Mouse (Mus musculus) stomach, embryonic 16.5 days (tissue): ENCODE measurements around the gene Trabd. TPM values are rescaled to one million over a fixed set of nuclear protein-coding genes. Genes with fewer than 3 reads are reported as not detected.

Source experiments
- ATAC-seq: fragments of 200-750 bp; cut with Nextera tagmentation; 2 replicates; pipeline ENCODE4 v1.8.0; 2017; ENCODE audit warnings: moderate number of reproducible peaks, moderate TSS enrichment; ENCODE audit not compliant: insufficient read depth, low FRiP score
- H3K27ac ChIP-seq: fragments of 300-500 bp; sonication (generic); 2 replicates; pipeline ENCODE4 v1.5.1; 2014; ENCODE audit warnings: low read length
- H3K27me3 ChIP-seq: fragments of 300-500 bp; sonication (generic); 2 replicates; pipeline ENCODE4 v1.6.1; 2014; ENCODE audit warnings: low read length, control low read depth, mixed read lengths; ENCODE audit not compliant: control insufficient read depth, insufficient read depth
- H3K36me3 ChIP-seq: fragments of 300-500 bp; sonication (generic); 2 replicates; pipeline ENCODE4 v1.6.1; 2014; ENCODE audit warnings: low read length; ENCODE audit not compliant: control insufficient read depth, insufficient read depth
- H3K4me1 ChIP-seq: fragments of 300-500 bp; sonication (generic); 2 replicates; pipeline ENCODE4 v1.6.1; 2014; ENCODE audit warnings: low read length, control low read depth, mixed read lengths; ENCODE audit not compliant: control insufficient read depth, insufficient read depth
- H3K4me2 ChIP-seq: fragments of 300-500 bp; sonication (generic); 2 replicates; pipeline ENCODE4 v1.6.1; 2014; ENCODE audit warnings: low read depth, low read length, mixed read lengths
- H3K4me3 ChIP-seq: fragments of 300-500 bp; sonication (generic); replicated peaks from 2 replicates; pipeline ENCODE4 v1.5.1; 2014; ENCODE audit warnings: mild to moderate bottlenecking, low read length
- H3K9ac ChIP-seq: fragments of 300-500 bp; sonication (generic); 2 replicates; pipeline ENCODE4 v1.6.1; 2014; ENCODE audit warnings: low read length
- H3K9me3 ChIP-seq: fragments of 300-500 bp; sonication (generic); replicated peaks from 2 replicates; pipeline ENCODE4 v1.6.1; 2016; ENCODE audit warnings: low read length, control low read depth; ENCODE audit not compliant: control insufficient read depth
- WGBS: fragments of 180-500 bp; shearing (Covaris S2); extraction: QIAGEN DNeasy Blood & Tissue Kit; methylation state at CpG from one replicate; pipeline ENCODE4 v1.1.7; 2014; 5-methylcytosine and 5-hydroxymethylcytosine counted together
- polyA plus RNA-seq: library from polyadenylated mRNA; unstranded; fragments of >200 nt; fragmentation: Nextera tagmentation; extraction: Ambion mirVana; gene quantifications from 2 replicates; pipeline ENCODE4 v1.2.1, GENCODE M21; 2015

The Trabd gene
- polyA plus RNA-seq, 1 experiment from 2014 or later, result 59.9 TPM

DNA sequence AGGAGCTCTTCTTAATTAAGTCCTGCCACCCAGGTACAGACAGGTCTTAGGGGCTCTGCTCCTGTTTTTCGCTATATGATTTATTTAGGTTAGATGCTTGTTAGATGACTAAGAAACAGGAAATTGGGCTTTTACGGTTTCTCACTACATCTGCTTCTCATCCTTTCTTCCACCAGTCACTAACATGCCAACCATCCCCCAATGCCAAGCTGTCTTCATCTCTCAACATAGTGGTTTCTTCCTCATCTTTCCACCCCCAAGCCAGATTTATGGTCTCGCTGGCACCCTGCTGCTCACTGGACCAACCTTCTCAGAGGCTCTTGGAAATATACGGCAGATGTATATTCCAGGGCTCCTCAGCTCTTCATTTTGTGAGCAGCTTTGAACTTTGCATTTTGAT is 15.7 kb downstream of the Trabd start:
- H3K27me3 ChIP-seq, result no peaks in the 10 kb centered on the region
- H3K9ac ChIP-seq, result no peak overlapping the region
- H3K4me1 ChIP-seq, result peaks cover 15% of the 10 kb centered on the region
- 74% methylated on average over 4 of the region's 4 CpGs for WGBS
- peaks cover 25% of the 10 kb centered on the region for H3K36me3 ChIP-seq
- no peak overlapping the region for H3K4me3 ChIP-seq
- no peak overlapping the region for H3K4me2 ChIP-seq
- no peak overlapping the region for H3K27ac ChIP-seq
- H3K9me3 ChIP-seq, result no peaks in the 10 kb centered on the region
- no peak for ATAC-seq

DNA sequence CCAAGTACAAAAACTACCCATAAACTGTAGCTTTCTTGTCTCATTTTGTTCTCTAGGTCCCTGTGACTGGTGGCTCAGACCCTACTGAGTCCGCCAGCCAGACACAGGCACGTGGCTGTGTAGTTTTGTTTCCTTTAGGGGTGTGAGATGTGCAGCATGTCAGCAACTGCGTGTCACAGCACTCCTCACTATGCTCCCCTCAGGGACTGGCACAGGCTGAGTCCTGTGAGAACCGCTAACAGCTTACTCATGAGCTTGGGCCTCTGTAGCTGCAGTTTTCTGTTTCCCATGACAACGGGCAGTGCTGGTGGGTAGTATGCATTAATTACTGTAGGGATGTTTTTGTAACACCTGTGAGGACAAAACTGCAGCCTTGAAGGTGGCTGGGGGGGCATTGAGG is 17.3 kb downstream of the Trabd start:
- H3K4me1 ChIP-seq, result peaks cover 15% of the 10 kb centered on the region
- no peaks in the 10 kb centered on the region for H3K27me3 ChIP-seq
- no peak overlapping the region for H3K9ac ChIP-seq
- H3K4me3 ChIP-seq, result no peak overlapping the region
- no peak overlapping the region for H3K4me2 ChIP-seq
- ATAC-seq, result no peak
- no peak overlapping the region for H3K27ac ChIP-seq
- H3K9me3 ChIP-seq, result no peaks in the 10 kb centered on the region
- 87% methylated on average over 5 of the region's 5 CpGs for WGBS
- H3K36me3 ChIP-seq, result peaks cover 32% of the 10 kb centered on the region

- Histone ChIP-seq H3K9me3 (no peaks in the 10 kb centered on the region), H3K9ac (no peak overlapping the region), H3K36me3 (peaks cover 54% of the 10 kb centered on the region), H3K4me2 (no peak overlapping the region), H3K27ac (no peak overlapping the region), H3K4me1 (no peaks in the 10 kb centered on the region), H3K27me3 (no peaks in the 10 kb centered on the region), H3K4me3 (no peak overlapping the region)
- 91% methylated on average over 5 of the region's 5 CpGs for WGBS
- ATAC-seq, result no peak
Observed at GRCm38 (mm10) chr15:89097450-89097849, 22.5 kb downstream of the Trabd start.

- Histone ChIP-seq H3K36me3 (peaks cover 46% of the 10 kb centered on the region), H3K9ac (no peak overlapping the region), H3K4me2 (no peak overlapping the region), H3K9me3 (no peaks in the 10 kb centered on the region), H3K27me3 (no peaks in the 10 kb centered on the region), H3K4me1 (no peaks in the 10 kb centered on the region), H3K27ac (no peak overlapping the region), H3K4me3 (no peak overlapping the region)
- no peak for ATAC-seq
- 91% methylated on average over 7 of the region's 7 CpGs for WGBS
Observed at GRCm38 (mm10) chr15:89098616-89099015, 23.7 kb downstream of the Trabd start.

- Histone ChIP-seq H3K9ac (no peak overlapping the region), H3K4me2 (no peak overlapping the region), H3K36me3 (peaks cover 27% of the 10 kb centered on the region), H3K27ac (no peak overlapping the region), H3K9me3 (no peaks in the 10 kb centered on the region), H3K4me1 (no peaks in the 10 kb centered on the region), H3K27me3 (no peaks in the 10 kb centered on the region), H3K4me3 (no peak overlapping the region)
- no peak for ATAC-seq
- WGBS, result 82% methylated on average over 12 of the region's 12 CpGs
Observed at GRCm38 (mm10) chr15:89100823-89101222, 25.9 kb downstream of the Trabd start.

DNA sequence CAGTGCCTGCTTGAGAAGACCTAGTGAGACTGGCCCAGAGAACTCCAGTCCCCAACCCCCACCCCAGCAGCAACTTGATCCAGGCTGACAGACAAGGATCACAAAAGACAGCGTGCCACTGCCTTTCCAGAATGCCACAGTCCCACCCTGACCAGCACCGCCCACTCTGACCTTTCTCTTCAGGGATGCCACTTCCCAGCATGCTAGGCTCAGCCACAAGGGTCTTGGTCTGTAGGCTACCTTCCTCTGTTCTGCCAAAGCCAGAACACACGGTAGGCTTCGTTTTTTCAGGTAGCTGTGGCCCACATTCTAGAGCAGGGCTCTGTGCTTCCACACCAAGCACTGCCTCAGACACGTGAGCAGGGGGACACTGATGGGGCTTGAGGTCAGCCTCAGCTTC is 27.7 kb downstream of the Trabd start:
- Histone ChIP-seq H3K4me2 (no peak overlapping the region), H3K27me3 (no peaks in the 10 kb centered on the region), H3K27ac (no peak overlapping the region), H3K36me3 (peaks cover 21% of the 10 kb centered on the region), H3K9ac (no peak overlapping the region), H3K4me3 (no peak overlapping the region), H3K9me3 (no peaks in the 10 kb centered on the region), H3K4me1 (no peaks in the 10 kb centered on the region)
- 78% methylated on average over 5 of the region's 5 CpGs for WGBS
- ATAC-seq, result no peak

DNA sequence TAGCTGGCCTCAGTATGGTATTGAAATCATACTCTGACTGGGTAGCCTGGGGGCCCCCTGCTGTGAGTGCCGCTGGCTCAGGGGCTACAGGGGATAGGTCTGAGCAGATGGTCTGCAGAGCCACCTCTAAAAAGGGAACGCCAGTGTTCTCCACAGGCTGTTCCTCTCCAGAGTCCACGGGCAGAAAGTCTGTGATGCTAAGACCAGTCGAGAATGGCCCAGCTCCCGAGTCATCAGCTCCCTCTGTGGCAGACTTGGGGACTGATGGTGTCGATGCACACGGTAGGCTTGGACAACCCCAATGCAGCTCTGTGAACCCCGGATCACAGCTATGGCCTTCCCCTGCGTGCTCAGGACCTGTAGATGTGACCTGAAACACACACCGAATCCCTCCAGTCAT is 29.0 kb downstream of the Trabd start:
- H3K27ac ChIP-seq, result no peak overlapping the region
- H3K4me1 ChIP-seq, result no peaks in the 10 kb centered on the region
- no peaks in the 10 kb centered on the region for H3K9me3 ChIP-seq
- H3K27me3 ChIP-seq, result no peaks in the 10 kb centered on the region
- H3K4me2 ChIP-seq, result no peak overlapping the region
- H3K4me3 ChIP-seq, result no peak overlapping the region
- H3K36me3 ChIP-seq, result peaks cover 21% of the 10 kb centered on the region
- ATAC-seq, result no peak
- H3K9ac ChIP-seq, result no peak overlapping the region
- 86% methylated on average over 10 of the region's 10 CpGs for WGBS

GRCm38 (mm10) chr15:89104425-89104824 is 29.5 kb downstream of the Trabd start:
- no peak overlapping the region for H3K9ac ChIP-seq
- H3K4me1 ChIP-seq, result no peaks in the 10 kb centered on the region
- no peaks in the 10 kb centered on the region for H3K27me3 ChIP-seq
- 92% methylated on average over 8 of the region's 8 CpGs for WGBS
- ATAC-seq, result no peak
- no peaks in the 10 kb centered on the region for H3K9me3 ChIP-seq
- H3K27ac ChIP-seq, result no peak overlapping the region
- H3K4me2 ChIP-seq, result no peak overlapping the region
- peaks cover 18% of the 10 kb centered on the region for H3K36me3 ChIP-seq
- no peak overlapping the region for H3K4me3 ChIP-seq

DNA sequence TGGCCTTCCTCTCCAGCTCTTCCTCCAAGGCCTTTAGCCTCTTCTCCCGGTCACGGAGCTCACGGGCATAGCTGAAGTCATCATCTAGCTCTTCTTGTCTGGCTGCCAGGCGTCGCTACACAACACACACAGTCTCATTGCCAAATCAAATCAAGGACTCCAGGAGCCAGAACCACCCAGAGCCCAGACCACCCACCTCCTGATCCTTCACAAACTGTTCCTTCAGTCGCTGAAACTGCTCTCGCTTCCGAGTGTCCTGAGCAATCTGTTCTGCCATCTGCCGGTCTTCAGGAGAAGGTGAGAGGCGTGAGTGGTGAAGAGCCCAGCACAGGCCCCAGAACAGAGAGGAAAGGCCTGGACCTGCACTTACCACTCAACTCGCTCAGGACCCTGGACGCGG is 31.1 kb downstream of the Trabd start:
- no peak overlapping the region for H3K27ac ChIP-seq
- 87% methylated on average over 13 of the region's 13 CpGs for WGBS
- H3K4me3 ChIP-seq, result no peak overlapping the region
- H3K9me3 ChIP-seq, result no peaks in the 10 kb centered on the region
- no peak overlapping the region for H3K9ac ChIP-seq
- no peak for ATAC-seq
- no peaks in the 10 kb centered on the region for H3K4me1 ChIP-seq
- H3K27me3 ChIP-seq, result no peaks in the 10 kb centered on the region
- H3K4me2 ChIP-seq, result no peak overlapping the region
- peaks cover 12% of the 10 kb centered on the region; the same call in 1 of the 2 replicates for H3K36me3 ChIP-seq

- WGBS, result 96% methylated on average over 1 of the region's 1 CpGs
- Histone ChIP-seq H3K9ac (no peak overlapping the region), H3K4me1 (no peaks in the 10 kb centered on the region), H3K27me3 (no peaks in the 10 kb centered on the region), H3K4me3 (no peak overlapping the region), H3K4me2 (no peak overlapping the region), H3K27ac (no peak overlapping the region), H3K36me3 (peaks cover 5% of the 10 kb centered on the region; the same call in 1 of the 2 replicates), H3K9me3 (no peaks in the 10 kb centered on the region)
- ATAC-seq, result no peak
Observed at GRCm38 (mm10) chr15:89106976-89107375, 32.1 kb downstream of the Trabd start.
